Mouse (Mus musculus) MEL (cell line): ENCODE results near the gene Tlcd2. TPM values are rescaled to one million over a fixed set of nuclear protein-coding genes. Genes with fewer than 3 reads are reported as not detected.

Source experiments
- DNase-seq: peaks from one replicate; pipeline ENCODE4 v3.0.0; 2011; ENCODE audit warnings: low read depth, low spot score
- H3K27ac ChIP-seq: 2 replicates; pipeline ENCODE4 v1.5.1; 2012; ENCODE audit warnings: low read depth, mild to moderate bottlenecking, control low read depth, low read length, moderate library complexity; ENCODE audit not compliant: control insufficient read depth
- H3K27me3 ChIP-seq, 2 experiments: fragments of 150-350 bp in 1 of 2; sonication (generic) in 1 of 2; 2 replicates each; pipeline ENCODE4 v1.6.1; 2012; ENCODE audit warnings: low read length in 2 of 2, mild to moderate bottlenecking in 2 of 2, improper control_type of control experiment in 1 of 2, moderate library complexity in 1 of 2; ENCODE audit not compliant: insufficient read depth in 2 of 2, control insufficient read depth in 1 of 2
- H3K36me3 ChIP-seq, 2 experiments: 2 replicates each; pipeline ENCODE4 v1.6.1; 2012 to 2014; ENCODE audit warnings: low read length in 2 of 2, improper control_type of control experiment in 1 of 2, inconsistent platforms in 1 of 2, mild to moderate bottlenecking in 1 of 2; ENCODE audit not compliant: insufficient read depth in 2 of 2, control insufficient read depth in 1 of 2
- H3K4me1 ChIP-seq, 2 experiments: fragments of 150-350 bp in 1 of 2; sonication (generic) in 1 of 2; 2 replicates each; pipeline ENCODE4 v1.6.1; 2012; ENCODE audit warnings: low read length in 2 of 2, improper control_type of control experiment in 1 of 2, mild to moderate bottlenecking in 1 of 2; ENCODE audit not compliant: insufficient read depth in 2 of 2, control insufficient read depth in 1 of 2
- H3K4me3 ChIP-seq, 2 experiments: fragments of 150-350 bp in 1 of 2; sonication (generic) in 1 of 2; 2 replicates each; pipeline ENCODE4 v1.5.1; 2012; ENCODE audit warnings: low read depth in 2 of 2, low read length in 2 of 2, mild to moderate bottlenecking in 2 of 2, moderate library complexity in 2 of 2, control low read depth in 1 of 2, improper control_type of control experiment in 1 of 2; ENCODE audit not compliant: control insufficient read depth in 1 of 2, insufficient read depth in 1 of 2
- H3K79me2 ChIP-seq: 2 replicates; pipeline ENCODE4 v1.6.1; 2012; ENCODE audit warnings: mild to moderate bottlenecking, low read length, moderate library complexity; ENCODE audit not compliant: control insufficient read depth, poor library complexity, insufficient read depth
- H3K9ac ChIP-seq: 2 replicates; pipeline ENCODE4 v1.6.1; 2012; ENCODE audit warnings: low read depth, mild to moderate bottlenecking, control low read depth, low read length, moderate library complexity; ENCODE audit not compliant: control insufficient read depth, poor library complexity, severe bottlenecking
- H3K9me3 ChIP-seq: fragments of 150-350 bp; sonication (generic); replicated peaks from 2 replicates; pipeline ENCODE4 v1.6.1; 2012; ENCODE audit warnings: mild to moderate bottlenecking, low read length, improper control_type of control experiment, moderate library complexity; ENCODE audit not compliant: insufficient read depth
- CHD2 ChIP-seq: IDR thresholded peaks from 2 replicates; pipeline ENCODE4 v1.6.1; 2011; ENCODE audit warnings: low read length, improper control_type of control experiment
- CTCF ChIP-seq, 3 experiments: IDR thresholded peaks in 2 of 3; conservative IDR thresholded peaks in 1 of 3; 2 replicates each; pipeline ENCODE4 v1.5.1; 2011 to 2012; ENCODE audit warnings: low read length in 3 of 3, low read depth in 2 of 3, mild to moderate bottlenecking in 2 of 3, improper control_type of control experiment in 1 of 3, inconsistent platforms in 1 of 3, mixed read lengths in 1 of 3, moderate library complexity in 1 of 3; ENCODE audit not compliant: control insufficient read depth in 1 of 3, insufficient read depth in 1 of 3, poor library complexity in 1 of 3, severe bottlenecking in 1 of 3
- GABPA ChIP-seq: IDR thresholded peaks from 2 replicates; pipeline ENCODE4 v1.6.1; 2012; ENCODE audit warnings: low read depth, mild to moderate bottlenecking, inconsistent platforms, low read length, improper control_type of control experiment, moderate library complexity
- GATA1 ChIP-seq: IDR thresholded peaks from 2 replicates; pipeline ENCODE4 v1.6.1; 2011; ENCODE audit warnings: low read depth, low read length, improper control_type of control experiment
- HCFC1 ChIP-seq: IDR thresholded peaks from 2 replicates; pipeline ENCODE4 v1.6.1; 2012; ENCODE audit warnings: low read depth, mild to moderate bottlenecking, inconsistent platforms, low read length, improper control_type of control experiment, moderate library complexity
- JUND ChIP-seq: IDR thresholded peaks from 2 replicates; pipeline ENCODE4 v1.6.1; 2011; ENCODE audit warnings: low read depth, mild to moderate bottlenecking, improper control_type of control experiment, low read length
- KAT2A ChIP-seq: conservative IDR thresholded peaks from 2 replicates; pipeline ENCODE4 v1.6.1; 2012; ENCODE audit warnings: low read depth, low read length, improper control_type of control experiment, inconsistent platforms
- MAX ChIP-seq: IDR thresholded peaks from 2 replicates; pipeline ENCODE4 v1.6.1; 2011; ENCODE audit warnings: low read length, improper control_type of control experiment
- MAZ ChIP-seq: IDR thresholded peaks from 2 replicates; pipeline ENCODE4 v1.6.1; 2012; ENCODE audit warnings: low read depth, mild to moderate bottlenecking, inconsistent platforms, low read length, improper control_type of control experiment
- POLR2A ChIP-seq, 2 experiments: IDR thresholded peaks; 2 replicates each; pipeline ENCODE4 v1.6.1; 2011 to 2012; ENCODE audit warnings: low read length in 2 of 2, mild to moderate bottlenecking in 2 of 2, control low read depth in 1 of 2, improper control_type of control experiment in 1 of 2, low read depth in 1 of 2, moderate library complexity in 1 of 2; ENCODE audit not compliant: control insufficient read depth in 1 of 2, insufficient read depth in 1 of 2, poor library complexity in 1 of 2
- SMC3 ChIP-seq: IDR thresholded peaks from 2 replicates; pipeline ENCODE4 v1.6.1; 2011; ENCODE audit warnings: low read depth, low read length, improper control_type of control experiment
- TAL1 ChIP-seq: IDR thresholded peaks from 2 replicates; pipeline ENCODE4 v1.6.1; 2012; ENCODE audit warnings: mild to moderate bottlenecking, inconsistent platforms, low read length, moderate library complexity, mixed read lengths
- TBP ChIP-seq: IDR thresholded peaks from 2 replicates; pipeline ENCODE4 v1.8.0; 2011; ENCODE audit warnings: low read depth, low read length, improper control_type of control experiment
- UBTF ChIP-seq: IDR thresholded peaks from 2 replicates; pipeline ENCODE4 v1.6.1; 2012; ENCODE audit warnings: low read depth, mild to moderate bottlenecking, inconsistent platforms, low read length, improper control_type of control experiment, moderate library complexity, borderline replicate concordance; ENCODE audit not compliant: insufficient read depth
- ZC3H11A ChIP-seq: IDR thresholded peaks from 2 replicates; pipeline ENCODE4 v1.6.1; 2012; ENCODE audit warnings: low read depth, mild to moderate bottlenecking, inconsistent platforms, low read length, improper control_type of control experiment
- ZKSCAN1 ChIP-seq: IDR thresholded peaks from 2 replicates; pipeline ENCODE4 v1.6.1; 2012; ENCODE audit warnings: low read depth, mild to moderate bottlenecking, inconsistent platforms, low read length, improper control_type of control experiment, moderate library complexity
- polyA plus RNA-seq, 2 experiments: library from polyadenylated mRNA; stranded (reverse) in 1 of 2; unstranded in 1 of 2; fragments of >175 nt in 1 of 2; fragments of >200 nt in 1 of 2; gene quantifications; 2 replicates each; pipeline versions ENCODE4 v1.2.1 to v1.2.4; 2012; ENCODE audit warnings: low replicate concordance in 2 of 2, low read depth in 1 of 2; ENCODE audit not compliant: insufficient read length in 2 of 2, insufficient read depth in 1 of 2, missing spikeins in 1 of 2
- total RNA-seq: library from RNA; depleted of rRNA; stranded (reverse); fragments of 300-350 nt; gene quantifications from 2 replicates; pipeline ENCODE4 v1.2.3, GENCODE M21; 2012

The Tlcd2 gene
- total and polyA plus RNA-seq, 3 experiments: 0.50 to 0.86 TPM; not detected in 1

- Histone ChIP-seq H3K79me2 (no peaks in the 10 kb centered on the region), H3K27me3 (no peaks in the 10 kb centered on the region)
- TF ChIP-seq HCFC1 (no peak), CTCF (IDR thresholded peaks at IDR 0.05 in 2 of 3, conservative IDR thresholded peaks at IDR 0.05 in 1 of 3; ENCODE audit: control insufficient read depth in 1 of 3, insufficient read depth in 1 of 3, low read depth in 2 of 3, low read length in 3 of 3, poor library complexity in 1 of 3, severe bottlenecking in 1 of 3) (no peak), GATA1 (no peak), GABPA (no peak), POLR2A (IDR thresholded peaks at IDR 0.05; ENCODE audit: control insufficient read depth in 1 of 2, insufficient read depth in 1 of 2, low read depth in 1 of 2, low read length in 2 of 2, poor library complexity in 1 of 2) (no peak), TAL1 (no peak), KAT2A (no peak), ZC3H11A (no peak), MAX (no peak), ZKSCAN1 (no peak)
- TF ChIP-seq, all 39 proteins: peak for 0
- H3K36me3 ChIP-seq: no peaks in the 10 kb centered on the region
- DNase-seq: no peak
- no peak overlapping the region for H3K4me3 ChIP-seq
- H3K9me3 ChIP-seq: no peaks in the 10 kb centered on the region
- no peak overlapping the region for H3K27ac ChIP-seq
- H3K4me1 ChIP-seq: no peaks in the 10 kb centered on the region
- H3K9ac ChIP-seq: no peak overlapping the region
These were observed 40.0 kb upstream of the Tlcd2 start for GRCm38 (mm10) chr11:75421375-75422012.

GRCm38 (mm10) chr11:75422013-75422792, 39.3 kb upstream of the Tlcd2 start, which contains the start of gene Serpinf1:
Gene Serpinf1, minus strand, starts transcription at chr11:75422701.
- Histone ChIP-seq H3K9me3 (no peaks in the 10 kb centered on the region), H3K4me1 (no peaks in the 10 kb centered on the region), H3K27ac (no peak within 1 kb of the TSS), H3K9ac (no peak within 1 kb of the TSS), H3K36me3 (no peaks in the 10 kb centered on the region), H3K79me2 (no peaks in the 10 kb centered on the region), H3K4me3 (no peak within 1 kb of the TSS), H3K27me3 (no peaks in the 10 kb centered on the region)
- TF ChIP-seq SMC3 (no peak), CHD2 (no peak), MAZ (no peak), TBP (no peak), MAX (no peak), UBTF (no peak), JUND (no peak), HCFC1 (no peak), GABPA (no peak)
- DNase-seq: no peak
